Mouse (Mus musculus) CH12.LX (cell line): ENCODE measurements around the gene Sptbn4.
A peak's percentile ranks its signal among the peaks of the same experiment; 100 is the strongest.

Experiments
- CHD2 ChIP-seq: IDR thresholded peaks from 2 replicates; pipeline ENCODE4 v1.6.1; 2011; ENCODE audit warnings: low read length, improper control_type of control experiment
- CTCF ChIP-seq, 2 experiments: IDR thresholded peaks in 1 of 2; conservative IDR thresholded peaks in 1 of 2; 2 replicates each; pipeline ENCODE4 v1.5.1; 2011 to 2012; ENCODE audit warnings: low read depth in 2 of 2, low read length in 2 of 2, improper control_type of control experiment in 1 of 2, inconsistent platforms in 1 of 2, mild to moderate bottlenecking in 1 of 2, moderate library complexity in 1 of 2

GRCm38 (mm10) chr7:27440014-27440413, 7.5 kb downstream of the Sptbn4 start:
- peak; percentile 32 to 38; a peak in 2 of 4 replicates for TF ChIP-seq CTCF (conservative IDR thresholded peaks at IDR 0.05 in 1 of 2, IDR thresholded peaks at IDR 0.05 in 1 of 2; ENCODE audit: low read depth in 2 of 2, low read length in 2 of 2)
- TF ChIP-seq CHD2: no peak
